Mouse (Mus musculus) frontal cortex, adult (tissue): ENCODE data around the gene Krtap9-1.
A peak's percentile ranks its signal among the peaks of the same experiment; 100 is the strongest.
"Not testable (repeated sequence)": the region's sequence is repeated elsewhere in the genome, so short reads cannot be mapped to it uniquely, and the experiment has no call there.

Source experiments
- ATAC-seq: cut with Nextera tagmentation; 2 replicates; pipeline ENCODE4 v1.9.2; 2017; ENCODE audit warnings: mild to moderate bottlenecking, moderate library complexity, mixed read lengths; ENCODE audit not compliant: low TSS enrichment

The Krtap9-1 gene

DNA sequence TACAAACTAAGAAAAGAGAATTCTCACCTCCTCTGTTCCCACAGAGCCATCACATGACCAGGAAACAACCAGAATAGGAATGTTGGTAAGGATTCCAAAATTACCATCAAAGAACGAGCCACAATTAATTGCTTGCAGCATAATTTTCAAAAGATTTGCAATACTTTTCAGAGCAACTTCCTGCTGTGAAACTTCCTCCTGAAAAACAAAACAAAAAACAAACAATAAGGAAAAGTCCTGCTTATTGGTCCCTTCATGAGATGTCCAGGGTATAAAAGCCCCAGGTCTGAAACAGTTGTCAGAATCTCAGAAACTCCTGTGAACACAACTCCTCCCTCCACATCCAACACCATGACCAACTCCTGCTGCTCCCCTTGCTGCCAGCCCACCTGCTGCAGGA, at the start of gene Krtap9-1:
Krtap9-1 (plus strand) TSS at position 301 of the 400 bp plus-strand sequence.
- not testable (repeated sequence) for ATAC-seq

DNA sequence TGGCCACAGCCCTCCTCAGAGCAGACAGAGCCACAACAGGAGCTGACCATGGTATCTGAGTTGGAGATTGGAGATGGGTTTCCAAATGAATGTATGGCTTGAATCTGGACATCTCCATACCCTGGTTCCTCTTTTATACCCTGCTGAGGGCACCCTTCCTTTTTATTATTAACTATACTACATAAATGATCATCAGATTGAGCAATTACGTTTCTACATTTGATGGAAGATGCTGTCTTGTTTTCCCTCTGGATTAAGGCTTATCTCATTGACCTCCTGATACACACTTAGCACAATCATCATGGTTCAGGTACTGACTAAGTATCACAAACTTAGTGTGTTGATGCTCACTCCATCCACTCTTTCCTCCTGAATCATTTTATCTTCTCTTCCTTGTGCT, 35.2 kb upstream of the Krtap9-1 start, which contains the start of gene 2300003K06Rik:
2300003K06Rik (minus strand) TSS at position 101 of the 400 bp plus-strand sequence.
- ATAC-seq = no peak

DNA sequence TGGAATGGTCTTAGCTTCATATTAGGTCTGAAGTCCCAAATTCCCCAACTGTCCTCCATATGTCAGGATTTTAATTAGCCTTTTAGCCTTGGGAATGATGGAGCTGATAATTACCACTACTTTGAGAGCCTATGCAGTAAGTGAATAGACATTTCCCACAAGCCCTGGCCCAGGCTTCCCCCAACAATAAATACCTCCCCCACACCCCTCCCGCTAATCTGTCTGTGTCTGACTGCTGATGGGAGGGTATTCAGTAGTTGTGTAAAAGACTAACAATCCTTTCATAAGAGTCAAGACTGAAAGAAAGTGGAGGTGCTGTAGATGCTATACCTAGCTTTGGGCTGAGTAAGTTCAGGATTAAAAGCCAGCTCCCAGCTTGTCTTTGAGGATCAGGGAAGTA, 31.0 kb upstream of the Krtap9-1 start:
- no peak for ATAC-seq

DNA sequence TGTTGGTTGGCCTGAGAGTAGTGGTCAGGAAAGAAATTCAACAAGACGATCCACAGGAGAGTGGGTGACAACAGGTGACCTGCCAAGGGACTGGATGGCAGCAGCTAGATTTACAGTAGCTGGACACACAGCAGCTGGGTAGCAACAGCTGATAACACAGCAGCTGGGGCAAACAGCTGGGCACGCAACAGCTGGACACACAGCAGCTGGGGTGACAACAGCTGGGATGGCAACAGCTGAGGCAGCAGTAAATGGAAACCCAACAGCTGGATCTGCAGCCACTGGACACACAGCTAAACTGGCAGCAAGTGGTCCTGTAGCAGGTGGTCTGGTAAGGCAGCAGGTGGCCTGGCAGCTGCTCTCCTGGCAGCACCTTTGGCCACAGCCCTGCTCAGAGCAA, 26.4 kb upstream of the Krtap9-1 start:
- ATAC-seq = no peak

DNA sequence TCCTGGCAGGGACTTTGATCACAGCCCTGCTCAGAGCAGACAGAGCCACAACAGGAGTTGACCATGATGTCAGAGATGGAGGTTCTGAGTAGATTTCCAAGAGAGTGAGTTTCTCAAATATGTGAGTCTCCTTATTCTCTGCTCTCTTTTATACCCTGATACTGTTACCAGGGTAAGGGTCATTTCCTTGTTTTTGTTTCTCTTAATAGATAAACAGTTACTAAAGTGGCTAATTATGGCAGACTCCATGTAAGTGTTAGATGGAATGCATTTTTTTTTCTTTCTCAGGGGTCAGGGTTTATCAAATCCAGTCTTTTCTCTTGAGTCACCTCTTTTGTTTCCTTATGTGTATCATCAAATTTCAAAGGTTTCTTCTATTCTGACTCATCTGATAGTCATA, 21.7 kb upstream of the Krtap9-1 start, which contains the start of gene Krtap4-16:
Krtap4-16 (minus strand) TSS at position 101 of the 400 bp plus-strand sequence.
- no peak for ATAC-seq

DNA sequence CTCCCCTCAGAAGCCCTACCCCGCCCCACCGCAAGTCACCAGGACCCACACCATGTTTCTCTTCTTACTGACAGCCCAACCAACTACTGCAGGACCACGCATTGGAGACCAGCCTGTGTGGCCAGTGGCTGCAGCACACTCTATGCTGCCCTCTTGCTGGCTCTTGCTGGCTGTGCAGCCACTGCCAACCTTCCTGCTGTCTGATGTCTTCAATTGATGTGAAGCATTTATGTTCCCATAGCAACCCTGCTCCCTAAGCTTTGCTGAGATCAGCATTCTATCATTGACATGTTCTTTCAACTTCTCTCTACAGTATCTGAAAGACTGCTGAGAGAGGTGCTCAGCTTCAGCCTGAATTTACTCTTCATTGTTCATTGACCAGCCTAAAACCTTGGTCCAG, 19.1 kb upstream of the Krtap9-1 start:
- ATAC-seq = no peak

DNA sequence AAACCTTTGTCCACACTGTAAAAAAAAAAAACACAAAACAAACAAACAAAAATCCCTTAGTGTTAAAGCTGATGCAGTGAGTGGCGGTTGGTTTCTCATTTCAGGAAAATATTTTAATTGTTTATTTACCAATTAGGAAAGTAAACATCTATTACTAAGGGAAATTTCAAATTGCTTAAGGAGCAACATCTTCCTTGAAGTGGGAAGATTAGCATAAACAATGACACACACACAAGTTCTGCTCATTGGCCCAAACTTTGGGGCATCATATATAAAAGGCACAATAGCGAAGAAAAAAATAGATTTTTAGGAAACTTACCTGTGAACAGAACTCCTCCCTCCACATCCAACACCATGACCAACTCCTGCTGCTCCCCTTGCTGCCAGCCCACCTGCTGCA, 15.6 kb upstream of the Krtap9-1 start, which contains the start of gene Gm11568:
Gm11568 (plus strand) TSS at position 301 of the 400 bp plus-strand sequence.
- no peak for ATAC-seq

DNA sequence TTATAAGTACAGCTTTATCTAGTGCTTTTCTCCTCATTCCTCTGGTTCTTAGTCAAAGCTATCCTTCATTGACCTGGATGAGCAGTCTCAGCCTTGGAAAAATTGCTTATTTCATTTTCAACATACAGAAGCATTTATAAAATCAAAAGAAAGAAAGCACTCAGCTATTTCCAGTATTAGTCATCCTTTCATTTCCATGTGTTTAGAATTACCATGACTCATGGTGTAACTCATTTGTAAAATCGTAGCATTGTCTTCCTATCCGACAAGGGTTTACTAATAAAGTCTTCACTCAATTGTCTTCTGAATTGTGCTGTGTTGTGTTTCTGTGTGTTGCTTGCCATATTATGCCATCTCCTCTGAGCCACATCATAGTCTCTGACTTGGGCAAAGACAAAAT, 14.4 kb upstream of the Krtap9-1 start:
- peak; percentile 23; the same call in 1 of the 2 replicates for ATAC-seq

DNA sequence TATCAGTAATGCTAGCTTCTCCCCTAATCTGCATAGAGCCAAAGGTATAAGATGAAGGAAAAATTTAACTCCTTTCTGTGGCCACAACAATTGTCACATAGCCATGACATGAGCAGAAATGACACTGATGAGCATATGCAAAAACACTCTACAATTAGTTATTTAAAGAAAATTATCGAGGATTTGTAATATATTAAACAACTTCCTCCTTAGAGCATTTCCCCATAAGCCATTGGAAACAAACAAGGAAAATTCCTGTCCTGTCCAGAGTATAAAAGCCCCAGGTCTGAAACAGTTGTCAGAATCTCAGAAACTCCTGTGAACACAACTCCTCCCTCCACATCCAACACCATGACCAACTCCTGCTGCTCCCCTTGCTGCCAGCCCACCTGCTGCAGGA, 9.0 kb upstream of the Krtap9-1 start, which contains the start of gene Gm11559:
Gm11559 (plus strand) TSS at position 301 of the 400 bp plus-strand sequence.
- not testable (repeated sequence) for ATAC-seq

DNA sequence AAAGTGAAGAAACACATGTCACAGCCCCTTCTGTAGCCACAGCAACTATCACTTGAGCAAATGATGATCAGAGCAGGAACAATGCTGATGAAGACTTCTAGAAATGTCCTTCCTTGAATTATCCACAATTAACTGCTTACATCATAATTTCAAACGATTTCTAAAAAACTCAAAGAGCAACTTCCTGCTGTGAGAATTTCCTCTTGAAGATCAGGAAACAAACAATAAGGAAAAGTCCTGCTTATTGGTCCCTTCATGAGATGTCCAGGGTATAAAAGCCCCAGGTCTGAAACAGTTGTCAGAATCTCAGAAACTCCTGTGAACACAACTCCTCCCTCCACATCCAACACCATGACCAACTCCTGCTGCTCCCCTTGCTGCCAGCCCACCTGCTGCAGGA, 5.7 kb downstream of the Krtap9-1 start, which contains the start of gene Gm11567:
Gm11567 (plus strand) TSS at position 301 of the 400 bp plus-strand sequence.
- ATAC-seq = not testable (repeated sequence)

DNA sequence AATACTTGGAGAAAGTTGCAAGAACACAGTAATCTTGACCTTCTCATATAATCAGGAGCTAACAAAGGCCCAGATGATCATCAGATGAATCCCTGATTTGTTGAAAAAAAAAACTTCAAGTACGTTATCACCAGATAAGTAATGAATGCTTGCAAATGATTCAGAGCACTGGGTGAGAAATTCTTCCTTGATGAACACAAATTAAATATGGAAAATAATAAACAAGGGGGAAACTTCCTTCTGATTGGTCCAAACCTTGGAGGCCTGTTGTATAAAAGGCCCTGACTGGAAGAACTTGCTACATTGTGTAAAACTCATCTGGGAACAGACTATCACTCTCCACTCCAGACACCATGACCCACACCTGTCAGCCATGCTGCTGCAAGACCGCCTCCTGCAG, 34.4 kb downstream of the Krtap9-1 start, which contains the start of gene Krtap31-1:
Krtap31-1 (plus strand) TSS at position 301 of the 400 bp plus-strand sequence.
- no peak for ATAC-seq

DNA sequence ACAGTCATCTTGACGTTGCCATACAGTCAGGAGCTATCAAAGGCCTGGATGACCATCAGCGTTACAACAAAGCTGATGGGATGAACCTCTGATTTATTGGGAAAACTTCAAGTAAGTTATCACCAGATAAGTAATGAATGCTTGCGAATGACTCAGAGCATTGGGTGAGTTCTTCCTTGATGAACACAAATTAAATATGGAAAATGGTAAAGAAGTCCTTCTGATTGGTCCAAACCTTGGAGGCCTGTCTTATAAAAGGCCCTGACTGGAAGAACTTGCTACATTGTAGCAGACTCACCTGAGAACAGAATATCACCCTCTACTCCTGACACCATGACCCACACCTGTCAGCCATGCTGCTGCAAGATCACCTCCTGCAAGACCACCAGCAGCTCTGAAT, 41.3 kb downstream of the Krtap9-1 start, which contains the start of gene Gm11565:
Gm11565 (plus strand) TSS at position 301 of the 400 bp plus-strand sequence.
- ATAC-seq = no peak
